Mouse (Mus musculus) 3T3-L1 (cell line): ENCODE data around the gene Ofcc1.

ENCODE experiments used
- DNase-seq: peaks from one replicate; pipeline ENCODE4 v3.0.0-alpha.2; 2015; ENCODE audit warnings: low read depth, low spot score

Ofcc1 gene

DNA sequence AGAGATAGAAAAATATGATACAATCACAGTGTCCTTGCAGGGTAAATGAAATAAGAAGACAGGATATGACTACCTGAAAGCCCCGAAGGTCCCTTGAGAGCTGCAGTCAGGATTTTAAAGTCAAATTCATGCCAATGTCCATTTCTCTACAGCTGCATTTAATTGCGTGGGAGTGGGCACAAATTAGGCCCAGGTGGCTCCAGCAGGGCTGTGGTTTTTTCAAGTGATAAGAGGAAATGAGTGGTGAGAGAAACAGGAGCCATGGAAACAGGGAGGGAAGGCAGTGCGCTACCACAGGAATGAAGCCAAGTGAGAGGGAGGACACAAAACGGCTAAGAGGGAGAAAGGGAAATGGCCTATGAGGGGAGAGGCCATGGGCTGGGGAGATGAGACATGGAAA, 363.3 kb downstream of the Ofcc1 start:
- DNase-seq, result peak; percentile 61

DNA sequence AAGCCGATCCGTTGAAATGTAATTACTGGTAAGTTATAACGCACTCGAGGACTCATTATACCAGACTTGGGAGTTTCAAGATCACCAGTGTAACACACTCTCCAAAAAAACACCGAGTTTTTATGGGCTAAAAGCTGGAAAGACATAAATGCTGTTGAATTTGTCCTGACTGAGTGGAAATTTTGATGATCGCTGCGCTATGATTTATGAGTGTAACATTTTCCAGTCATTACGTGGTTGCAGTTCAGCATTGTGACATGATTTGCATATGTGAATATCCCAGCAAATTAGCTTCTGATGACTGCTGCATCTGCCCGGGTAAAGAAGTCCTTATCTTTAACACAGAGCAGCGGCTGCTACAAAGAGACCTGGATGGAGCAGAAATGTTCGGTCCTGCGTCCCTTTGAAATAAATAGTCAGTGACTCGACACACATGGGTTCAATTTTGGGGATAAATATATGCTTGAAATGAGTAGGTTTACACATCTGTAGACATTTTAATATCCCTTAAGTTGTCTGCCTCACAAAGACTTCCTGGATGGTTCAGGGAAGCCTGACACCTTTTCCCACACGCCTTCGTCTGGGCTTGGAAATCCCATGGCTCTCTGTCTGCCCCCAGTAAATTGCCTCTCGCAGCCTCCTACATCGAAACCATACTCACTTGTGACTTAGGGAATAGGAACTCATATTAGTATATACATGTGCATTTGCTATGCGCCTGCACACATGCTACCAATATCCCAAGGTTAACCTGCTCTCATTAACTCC, 381.8 kb downstream of the Ofcc1 start:
- no peak for DNase-seq

- no peak for DNase-seq
These were observed 392.8 kb downstream of the Ofcc1 start for GRCm38 (mm10) chr13:39968349-39969016.

DNA sequence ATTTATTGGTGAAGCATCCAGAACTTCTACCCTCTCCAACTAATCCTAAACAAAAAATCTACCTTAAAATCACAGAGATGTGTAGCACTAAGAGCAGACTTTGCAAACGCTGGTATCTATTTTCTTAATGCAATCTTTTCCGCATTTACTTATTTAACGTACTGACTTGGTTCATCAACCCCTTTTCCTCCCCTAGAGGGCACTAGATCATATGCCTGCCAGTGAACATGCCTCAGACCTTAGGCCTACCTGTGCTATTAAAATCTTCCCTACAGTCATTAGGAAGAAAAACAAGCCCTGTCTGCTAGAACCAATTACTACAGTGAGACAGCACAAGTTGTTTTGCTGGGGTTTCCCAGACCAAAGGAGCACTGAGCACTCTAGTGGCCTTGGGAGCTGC, 404.0 kb downstream of the Ofcc1 start:
- peak; percentile 19 for DNase-seq

DNA sequence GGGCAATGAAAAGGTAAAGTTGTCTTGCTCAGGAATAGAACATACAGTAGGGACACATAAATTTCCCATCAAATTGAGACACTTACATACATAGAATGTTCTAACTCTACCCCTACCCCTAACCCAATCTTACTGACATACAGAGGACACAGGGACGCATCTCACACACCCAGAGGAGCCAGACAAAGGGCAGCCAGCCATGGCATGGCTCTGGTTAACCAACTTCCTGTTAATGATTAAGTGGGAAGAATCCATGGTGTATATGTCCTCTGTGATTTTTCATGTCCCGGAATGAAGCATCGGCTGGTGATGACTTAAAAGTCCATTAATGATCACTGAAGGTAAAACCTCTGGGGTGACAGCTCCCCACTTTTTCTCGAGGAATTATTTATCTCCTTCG, 405.2 kb downstream of the Ofcc1 start:
- no peak for DNase-seq
